Mouse (Mus musculus) forebrain, embryonic 15.5 days (tissue): ENCODE results near the gene Nlrp1a. TPM values are rescaled to one million over a fixed set of nuclear protein-coding genes. Genes with fewer than 3 reads are reported as not detected.

ENCODE experiments used
- ATAC-seq: fragments of 200-750 bp; cut with Nextera tagmentation; replicated peaks from 2 replicates; pipeline ENCODE4 v1.8.0; 2017; ENCODE audit warnings: mild to moderate bottlenecking, moderate TSS enrichment, moderate library complexity
- H3K27ac ChIP-seq: fragments of 300-500 bp; sonication (generic); replicated peaks from 2 replicates; pipeline ENCODE4 v1.5.1; 2015; ENCODE audit warnings: mild to moderate bottlenecking, inconsistent platforms
- H3K27me3 ChIP-seq: fragments of 300-500 bp; sonication (generic); 2 replicates; pipeline ENCODE4 v1.6.1; 2015; ENCODE audit warnings: inconsistent platforms
- H3K36me3 ChIP-seq: fragments of 300-500 bp; sonication (generic); 2 replicates; pipeline ENCODE4 v1.6.1; 2015; ENCODE audit warnings: mild to moderate bottlenecking, inconsistent platforms
- H3K4me1 ChIP-seq: fragments of 300-500 bp; sonication (generic); 2 replicates; pipeline ENCODE4 v1.6.1; 2015; ENCODE audit warnings: inconsistent platforms
- H3K4me2 ChIP-seq: fragments of 300-500 bp; sonication (generic); replicated peaks from 2 replicates; pipeline ENCODE4 v1.6.1; 2015; ENCODE audit warnings: mild to moderate bottlenecking, inconsistent platforms
- H3K4me3 ChIP-seq: fragments of 300-500 bp; sonication (generic); 2 replicates; pipeline ENCODE4 v1.5.1; 2015; ENCODE audit warnings: mild to moderate bottlenecking, inconsistent platforms
- H3K9ac ChIP-seq: fragments of 300-500 bp; sonication (generic); replicated peaks from 2 replicates; pipeline ENCODE4 v1.6.1; 2015; ENCODE audit warnings: mild to moderate bottlenecking, inconsistent platforms
- H3K9me3 ChIP-seq: fragments of 300-500 bp; sonication (generic); 2 replicates; pipeline ENCODE4 v1.6.1; 2016; ENCODE audit warnings: inconsistent platforms
- WGBS: fragments of 180-500 bp; shearing (Covaris S2); methylation state at CpG from one replicate; pipeline ENCODE4 v1.1.7; 2015; ENCODE audit warnings: mixed read lengths; 5-methylcytosine and 5-hydroxymethylcytosine counted together
- polyA plus RNA-seq: library from polyadenylated mRNA; unstranded; fragments of >200 nt; fragmentation: Nextera tagmentation; extraction: Ambion mirVana; gene quantifications from 2 replicates; pipeline ENCODE4 v1.2.1, GENCODE M21; 2015

Gene Nlrp1a
- not detected in 2 replicates for polyA plus RNA-seq

DNA sequence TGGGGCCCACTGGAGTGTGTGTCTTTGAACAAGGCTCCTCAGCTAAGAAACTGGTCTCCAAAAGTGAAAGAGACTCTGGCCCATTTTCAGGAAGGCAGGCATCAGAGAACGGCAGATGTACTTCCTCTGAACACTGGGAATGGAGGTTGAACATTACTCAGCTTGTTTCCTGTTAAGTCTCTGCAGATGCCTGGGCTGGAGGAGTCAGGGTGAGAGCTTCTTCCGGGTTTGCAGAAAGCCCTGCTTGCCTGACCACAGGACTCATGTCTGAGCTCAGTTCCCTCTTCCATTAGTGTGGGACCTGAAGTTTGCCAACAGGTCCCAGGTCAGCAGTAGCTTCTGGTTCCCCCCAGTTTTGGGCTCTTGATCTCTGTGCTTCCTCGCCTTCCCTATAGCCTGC, at the start of gene Nlrp1a:
Nlrp1a (minus strand) TSS at position 44 of the 400 bp plus-strand sequence.
- Histone ChIP-seq H3K36me3 (no peaks in the 10 kb centered on the region), H3K27me3 (no peaks in the 10 kb centered on the region), H3K4me1 (no peaks in the 10 kb centered on the region), H3K27ac (no peak within 1 kb of the TSS), H3K4me2 (no peak within 1 kb of the TSS), H3K4me3 (no peak within 1 kb of the TSS), H3K9ac (no peak within 1 kb of the TSS), H3K9me3 (no peaks in the 10 kb centered on the region)
- 91% methylated on average over 3 of the region's 3 CpGs for WGBS
- no peak for ATAC-seq

DNA sequence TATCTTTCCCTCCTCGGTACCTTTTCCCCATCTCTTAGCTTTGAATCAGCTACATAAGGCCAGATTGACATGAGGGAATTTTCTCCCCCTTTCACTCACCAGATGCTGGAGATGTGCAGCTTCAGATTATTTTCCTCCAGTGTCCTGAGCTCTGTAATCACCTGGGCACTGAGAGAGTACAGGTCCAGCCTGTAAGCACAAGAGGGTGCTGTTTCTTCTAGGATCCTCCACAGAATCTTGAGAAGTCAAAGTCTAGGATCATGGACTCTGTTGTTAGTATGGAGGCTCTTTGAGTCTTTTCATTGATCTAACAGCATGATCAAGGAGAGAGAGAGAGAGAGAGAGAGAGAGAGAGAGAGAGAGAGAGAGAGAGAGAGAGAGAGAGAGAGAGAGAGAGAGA, 25.1 kb upstream of the Nlrp1a start:
- Histone ChIP-seq H3K9me3 (no peaks in the 10 kb centered on the region), H3K4me1 (no peaks in the 10 kb centered on the region), H3K4me2 (no peak overlapping the region), H3K27ac (no peak overlapping the region), H3K36me3 (no peaks in the 10 kb centered on the region), H3K4me3 (no peak overlapping the region), H3K27me3 (no peaks in the 10 kb centered on the region), H3K9ac (no peak overlapping the region)
- ATAC-seq, result no peak
- WGBS, result 84% methylated on average over 1 of the region's 1 CpGs

DNA sequence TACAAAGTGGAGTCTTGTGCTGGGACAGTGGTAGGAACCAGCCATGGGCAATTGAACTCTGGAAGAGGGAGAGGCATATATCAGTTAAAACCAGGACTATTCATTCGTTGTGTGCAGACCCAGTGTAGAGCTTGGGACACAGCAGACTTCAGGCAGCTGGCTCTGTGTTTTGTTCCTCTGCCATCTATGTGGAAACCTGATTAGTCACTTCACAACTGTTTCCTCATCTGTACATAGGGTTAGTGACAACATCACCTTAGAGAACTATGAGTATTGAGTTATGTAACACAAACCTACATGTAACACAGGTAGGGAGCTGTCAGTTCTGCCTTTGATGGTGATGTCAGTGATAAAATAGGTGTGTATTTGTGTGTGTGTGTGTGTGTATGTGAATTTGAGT, 19.6 kb upstream of the Nlrp1a start:
- no peak overlapping the region for H3K27ac ChIP-seq
- no peak overlapping the region for H3K4me2 ChIP-seq
- no peak for ATAC-seq
- no peaks in the 10 kb centered on the region for H3K9me3 ChIP-seq
- H3K4me3 ChIP-seq, result no peak overlapping the region
- no peaks in the 10 kb centered on the region for H3K36me3 ChIP-seq
- H3K9ac ChIP-seq, result no peak overlapping the region
- no peaks in the 10 kb centered on the region for H3K27me3 ChIP-seq
- 83% methylated on average over 1 of the region's 1 CpGs for WGBS
- no peaks in the 10 kb centered on the region for H3K4me1 ChIP-seq

DNA sequence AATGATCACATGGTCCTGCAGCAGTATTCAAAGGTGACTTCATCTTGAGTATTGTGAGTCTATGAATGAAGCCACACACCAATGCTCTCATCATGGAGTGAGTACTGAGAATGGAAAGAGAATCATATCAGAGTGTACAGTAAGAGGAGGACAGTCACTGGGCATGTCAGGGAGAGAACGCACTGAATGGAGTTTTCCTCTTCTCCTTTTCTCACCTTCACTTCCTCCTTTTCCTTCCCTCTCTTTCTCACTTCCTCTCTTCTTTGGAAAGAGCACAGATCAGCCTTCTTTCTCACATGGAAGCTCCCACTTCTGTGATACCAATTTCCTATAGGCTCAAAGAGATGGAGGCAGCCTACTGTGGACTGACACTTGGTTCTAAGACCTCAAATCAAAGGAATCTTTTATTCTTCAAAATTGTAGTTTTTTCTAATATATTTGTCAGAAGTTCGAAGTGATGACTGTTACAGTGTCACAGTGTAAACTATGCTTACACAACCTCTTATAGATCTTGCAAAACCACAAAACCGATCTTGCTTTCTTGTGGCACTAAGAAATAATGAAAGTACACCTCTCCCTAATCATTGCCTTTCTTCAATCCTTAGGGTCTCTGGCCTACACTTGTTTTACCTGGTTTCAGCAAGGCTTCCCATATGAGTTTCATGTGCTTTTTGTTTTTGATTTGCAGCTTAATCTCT, 15.1 kb upstream of the Nlrp1a start:
- Histone ChIP-seq H3K4me2 (no peak overlapping the region), H3K4me1 (no peaks in the 10 kb centered on the region), H3K27me3 (no peaks in the 10 kb centered on the region), H3K9me3 (no peaks in the 10 kb centered on the region), H3K4me3 (no peak overlapping the region), H3K27ac (no peak overlapping the region), H3K36me3 (no peaks in the 10 kb centered on the region), H3K9ac (no peak overlapping the region)
- ATAC-seq, result no peak
- 83% methylated on average over 3 of the region's 3 CpGs for WGBS

DNA sequence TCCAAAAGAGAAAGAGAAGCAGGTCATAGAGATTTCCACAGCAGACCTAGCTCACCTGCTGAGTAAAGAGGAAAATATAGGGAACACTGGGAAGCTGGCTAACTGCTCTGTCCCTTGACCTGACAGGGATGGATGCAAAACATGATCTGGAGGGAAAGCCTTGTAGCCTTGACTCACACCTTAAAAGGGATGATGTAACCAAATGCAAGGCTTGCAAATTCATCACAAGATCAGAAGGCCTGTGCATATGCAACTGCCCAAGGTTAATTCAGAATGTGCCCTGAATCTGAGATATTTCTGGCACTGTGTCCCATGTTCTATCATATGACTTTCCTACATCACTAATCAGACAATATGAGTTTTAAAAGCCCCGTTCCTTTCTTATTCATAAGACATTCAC, 10.8 kb upstream of the Nlrp1a start:
- H3K36me3 ChIP-seq, result no peaks in the 10 kb centered on the region
- no peak for ATAC-seq
- no peaks in the 10 kb centered on the region for H3K9me3 ChIP-seq
- H3K4me3 ChIP-seq, result no peak overlapping the region
- 83% methylated on average over 1 of the region's 1 CpGs for WGBS
- H3K9ac ChIP-seq, result no peak overlapping the region
- no peaks in the 10 kb centered on the region for H3K4me1 ChIP-seq
- no peak overlapping the region for H3K27ac ChIP-seq
- no peak overlapping the region for H3K4me2 ChIP-seq
- no peaks in the 10 kb centered on the region for H3K27me3 ChIP-seq

DNA sequence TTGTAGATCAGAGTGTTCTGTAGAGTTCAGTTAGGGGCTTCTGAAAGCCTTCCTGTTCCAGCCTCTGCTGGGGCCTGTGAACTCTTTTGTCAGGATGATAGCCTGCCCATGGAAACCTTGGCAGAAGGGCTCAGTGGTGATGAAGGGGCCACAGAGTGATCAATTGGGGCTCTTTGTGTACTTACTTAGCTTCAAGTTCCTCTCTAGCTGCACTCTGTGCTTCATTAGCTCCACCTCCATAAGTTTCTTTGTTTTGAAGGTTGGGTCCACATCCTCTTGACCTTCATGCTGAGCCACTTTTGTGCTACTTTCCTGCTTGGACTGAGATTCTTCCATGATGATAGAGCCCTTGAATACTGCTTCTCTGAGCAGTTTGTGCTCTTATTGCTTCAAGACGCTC, 2.5 kb downstream of the Nlrp1a start:
- no peaks in the 10 kb centered on the region for H3K27me3 ChIP-seq
- no peak overlapping the region for H3K27ac ChIP-seq
- H3K36me3 ChIP-seq, result no peaks in the 10 kb centered on the region
- no peak overlapping the region for H3K4me2 ChIP-seq
- no peaks in the 10 kb centered on the region for H3K9me3 ChIP-seq
- no peaks in the 10 kb centered on the region for H3K4me1 ChIP-seq
- no peak overlapping the region for H3K9ac ChIP-seq
- no peak overlapping the region for H3K4me3 ChIP-seq
- ATAC-seq, result no peak
- 93% methylated on average over 1 of the region's 1 CpGs for WGBS

DNA sequence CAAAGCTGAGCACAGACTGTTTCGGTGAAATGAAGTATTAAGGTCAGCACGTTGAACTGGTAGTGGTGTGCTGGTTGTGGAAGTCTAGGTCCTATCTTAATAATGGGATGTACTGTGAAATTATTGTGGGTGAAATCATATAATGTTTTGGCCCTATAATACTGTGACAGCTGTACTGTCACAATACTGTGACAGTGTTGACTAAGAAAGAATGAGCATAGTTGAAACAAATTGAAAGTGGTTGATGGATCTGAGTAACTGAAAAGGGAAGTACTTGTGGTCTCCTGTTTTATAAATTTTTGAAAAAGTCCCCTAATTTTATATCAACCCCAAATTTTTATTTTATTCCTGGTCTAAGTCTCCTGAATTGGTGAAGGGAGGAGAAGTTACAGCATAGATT, 37.4 kb downstream of the Nlrp1a start:
- no peaks in the 10 kb centered on the region for H3K36me3 ChIP-seq
- H3K27ac ChIP-seq, result no peak overlapping the region
- no peak overlapping the region for H3K4me3 ChIP-seq
- no peak overlapping the region for H3K4me2 ChIP-seq
- H3K9ac ChIP-seq, result no peak overlapping the region
- H3K4me1 ChIP-seq, result no peaks in the 10 kb centered on the region
- 61% methylated on average over 2 of the region's 2 CpGs for WGBS
- H3K9me3 ChIP-seq, result no peaks in the 10 kb centered on the region
- no peaks in the 10 kb centered on the region for H3K27me3 ChIP-seq
- ATAC-seq, result no peak

DNA sequence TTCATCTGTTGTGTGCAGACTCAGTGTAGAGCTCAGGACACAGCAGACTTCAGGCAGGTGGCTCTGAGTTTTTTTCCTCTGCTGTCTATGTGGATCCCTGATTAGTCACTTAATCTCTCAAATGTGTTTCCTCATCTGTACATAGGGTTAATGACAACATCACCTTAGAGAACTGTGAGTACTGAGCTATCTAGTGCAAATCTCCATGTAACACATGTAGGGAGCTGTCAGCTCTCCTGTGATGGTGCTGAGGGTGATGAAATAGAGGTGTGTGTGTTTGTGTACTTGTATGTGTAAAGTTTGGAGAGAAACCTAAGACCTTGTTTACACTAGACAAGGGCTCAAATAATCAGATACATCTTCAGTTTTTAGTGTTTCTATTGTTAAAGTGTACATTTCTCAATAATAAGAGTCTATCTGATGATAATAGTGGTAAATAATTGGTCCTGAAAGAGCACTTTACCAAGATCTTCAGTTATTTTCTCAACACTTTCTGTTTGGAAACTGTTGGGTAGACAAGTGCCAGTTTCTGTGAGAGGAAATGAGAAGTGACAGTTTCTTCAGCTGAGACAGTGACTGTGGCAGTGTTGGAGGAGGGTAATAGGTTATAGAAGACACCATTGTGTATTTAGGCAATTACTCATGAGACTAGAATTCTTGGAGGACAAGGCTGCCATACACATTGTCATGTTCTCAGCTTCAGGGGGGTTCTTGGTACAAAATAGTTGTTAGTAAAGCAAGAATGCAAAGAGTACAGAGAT, 38.1 kb downstream of the Nlrp1a start:
- no peaks in the 10 kb centered on the region for H3K4me1 ChIP-seq
- H3K4me2 ChIP-seq, result no peak overlapping the region
- no peak overlapping the region for H3K27ac ChIP-seq
- no peak overlapping the region for H3K4me3 ChIP-seq
- no peaks in the 10 kb centered on the region for H3K36me3 ChIP-seq
- H3K9me3 ChIP-seq, result no peaks in the 10 kb centered on the region
- H3K9ac ChIP-seq, result no peak overlapping the region
- no peak for ATAC-seq
- H3K27me3 ChIP-seq, result no peaks in the 10 kb centered on the region

DNA sequence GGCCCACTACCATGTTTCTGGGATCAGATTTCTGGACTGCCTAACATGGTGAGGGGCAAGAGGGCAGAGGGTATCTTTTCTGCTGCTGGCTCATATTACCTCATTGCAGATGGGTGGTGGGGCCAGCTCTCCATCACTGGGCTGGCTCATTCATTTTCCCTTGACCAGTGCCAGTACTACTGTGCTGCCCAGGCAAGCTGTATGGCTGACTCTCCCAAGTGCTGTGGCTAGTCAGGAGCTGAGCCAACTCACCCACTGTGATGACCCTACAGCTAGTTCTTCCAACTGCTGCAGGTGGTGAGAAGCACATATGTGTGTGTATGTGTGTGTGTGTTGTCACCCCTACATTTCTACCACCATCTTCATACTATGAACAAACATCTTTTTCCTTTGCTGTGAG, 40.6 kb downstream of the Nlrp1a start:
- Histone ChIP-seq H3K27ac (no peak overlapping the region), H3K36me3 (no peaks in the 10 kb centered on the region), H3K4me2 (no peak overlapping the region), H3K4me1 (no peaks in the 10 kb centered on the region), H3K27me3 (no peaks in the 10 kb centered on the region), H3K4me3 (no peak overlapping the region), H3K9me3 (no peaks in the 10 kb centered on the region), H3K9ac (no peak overlapping the region)
- no peak for ATAC-seq

DNA sequence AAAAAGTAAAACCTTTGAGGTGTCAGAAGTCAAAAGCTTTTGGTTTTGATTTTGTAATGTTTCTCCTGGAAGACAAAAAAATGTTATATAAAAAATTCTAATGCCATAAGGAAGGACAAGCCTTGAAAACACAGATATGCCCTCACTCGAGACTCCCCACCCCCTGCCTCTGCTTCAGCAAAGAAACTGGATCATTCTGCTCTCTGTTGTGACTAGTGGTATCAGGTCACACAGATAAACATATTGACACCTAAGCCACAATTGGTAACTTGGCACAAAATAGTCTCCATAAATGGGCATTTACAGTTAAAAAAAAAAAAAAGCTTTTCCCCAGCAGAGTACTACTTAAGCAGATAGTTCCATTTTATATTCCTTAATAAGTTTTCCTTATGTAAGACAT, 68.2 kb downstream of the Nlrp1a start:
- no peak overlapping the region for H3K4me3 ChIP-seq
- H3K4me2 ChIP-seq, result no peak overlapping the region
- WGBS, result 81% methylated on average over 1 of the region's 1 CpGs
- H3K27ac ChIP-seq, result no peak overlapping the region
- H3K4me1 ChIP-seq, result no peaks in the 10 kb centered on the region
- H3K36me3 ChIP-seq, result no peaks in the 10 kb centered on the region
- peaks cover 6% of the 10 kb centered on the region for H3K9me3 ChIP-seq
- no peaks in the 10 kb centered on the region for H3K27me3 ChIP-seq
- H3K9ac ChIP-seq, result no peak overlapping the region
- ATAC-seq, result no peak

DNA sequence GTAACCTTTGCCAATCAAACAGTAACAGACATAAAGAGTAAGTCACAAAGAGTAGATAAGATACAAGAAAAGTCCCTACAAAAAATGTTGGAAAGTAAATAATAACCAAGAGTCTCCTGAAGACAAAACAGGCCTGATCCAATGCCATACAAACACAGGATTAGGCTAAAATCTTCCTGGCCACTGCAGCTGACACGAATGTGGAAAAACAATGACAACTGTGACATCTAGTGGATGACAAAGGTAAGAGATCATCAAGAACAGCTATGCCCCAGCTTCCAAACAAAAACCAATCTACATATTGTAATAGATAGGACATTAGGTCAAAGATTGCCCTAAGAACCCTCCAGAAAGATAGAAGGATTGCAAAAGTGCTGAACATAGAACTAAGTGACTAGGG, 92.0 kb downstream of the Nlrp1a start:
- WGBS, result 3% methylated on average over 1 of the region's 1 CpGs
- ATAC-seq, result no peak
- Histone ChIP-seq H3K27ac (no peak overlapping the region), H3K4me2 (no peak overlapping the region), H3K4me3 (no peak overlapping the region), H3K9ac (no peak overlapping the region), H3K4me1 (no peaks in the 10 kb centered on the region), H3K36me3 (no peaks in the 10 kb centered on the region), H3K9me3 (no peaks in the 10 kb centered on the region), H3K27me3 (no peaks in the 10 kb centered on the region)
